Mouse (Mus musculus) testis, adult 2 months (tissue): Measurements from ENCODE around the gene Stag1.

Source experiments
- CTCF ChIP-seq: fragments of 200-500 bp; IDR thresholded peaks from 2 replicates; pipeline ENCODE4 v1.5.1; 2012; ENCODE audit warnings: low read depth, mild to moderate bottlenecking, inconsistent platforms, low read length, moderate library complexity; ENCODE audit not compliant: control insufficient read depth, insufficient read depth, insufficient replicate concordance
- POLR2A ChIP-seq: fragments of 200-500 bp; IDR thresholded peaks from 2 replicates; pipeline ENCODE4 v1.6.1; 2012; ENCODE audit warnings: low read depth, mild to moderate bottlenecking, inconsistent platforms, low read length, moderate library complexity; ENCODE audit not compliant: control insufficient read depth

DNA sequence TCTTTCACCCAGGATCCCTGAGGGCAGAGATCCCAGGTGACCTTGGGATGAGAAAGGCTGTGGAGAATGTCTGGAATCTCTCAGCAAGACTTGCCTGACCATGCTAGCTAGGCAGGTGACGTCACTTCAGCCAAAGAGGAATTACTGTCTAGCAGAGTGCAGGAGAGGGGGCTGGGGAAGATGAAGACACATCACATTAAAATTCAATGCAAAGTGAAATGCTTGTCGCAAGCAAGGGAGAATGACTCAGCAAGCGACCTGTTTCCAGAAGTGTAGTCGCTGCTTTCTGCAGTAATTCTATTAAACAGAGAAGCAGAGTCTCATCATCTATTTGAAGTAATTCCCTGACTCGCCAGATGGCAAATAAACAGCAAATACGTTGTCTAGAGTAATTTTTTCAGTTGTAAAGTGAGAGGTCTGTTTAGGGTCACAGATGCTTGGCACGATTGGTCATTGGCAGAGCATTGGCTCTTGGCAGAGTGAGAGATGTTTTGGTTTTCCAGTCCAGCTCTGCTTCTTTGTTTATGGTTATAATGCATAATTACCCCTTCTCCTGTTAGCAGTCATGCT is 8.5 kb downstream of the Stag1 start:
- TF ChIP-seq CTCF (no peak), POLR2A (no peak)
